8 mouse cellular contexts compared by ENCODE assay signal in genomic region chr17:29490713-29491581, GRCm38 (mm10). TPM values are rescaled to one million over a fixed set of nuclear protein-coding genes. Genes with fewer than 3 reads are reported as not detected.
DNase-seq lines count a peak whose midpoint lies in the region; ATAC-seq lines count a peak whose summit lies in the region.

TSS of gene Pim1 (plus strand) at chr17:29490753.

- DNase-seq in urinary bladder, adult 2 months (ENCODE audit: low spot score): no peak
- no peak for DNase-seq in urinary bladder, postnatal 10 days (ENCODE audit: low spot score)
- DNase-seq in gonadal fat pad, adult 2 months (ENCODE audit: low read depth): no peak
- DNase-seq in kidney, postnatal 10 days: peak; percentile 71
- DNase-seq in spleen, postnatal 36 days (ENCODE audit: low spot score in 2 of 2): peak; percentile 45 to 63
- DNase-seq in testis, postnatal 10 days (ENCODE audit: low spot score): no peak

- peak; percentile 20 for ATAC-seq in common myeloid progenitor, adult 5-6 weeks (replicated peaks; ENCODE audit: low read depth, poor library complexity, severe bottlenecking)
- ATAC-seq in megakaryocyte, adult 5-6 weeks (ENCODE audit: poor library complexity, severe bottlenecking): no peak

RNA-seq across cellular contexts. Expression of gene Pim1, which starts in this region (rescaled TPM):
- 21.2 and 24.4 TPM in 2 replicates for polyA plus RNA-seq in urinary bladder, adult 2 months (2012; rRNA removed)
- total RNA-seq in common myeloid progenitor, adult 5-6 weeks (2017): 205 and 249 TPM in 2 replicates
- 9.5 and 10.9 TPM in 2 replicates for polyA plus RNA-seq in gonadal fat pad, adult 2 months (2012; rRNA removed)
- total RNA-seq in megakaryocyte, adult 5-6 weeks (2015): 65.2 and 66.9 TPM in 2 replicates
- 155 and 168 TPM in 2 replicates for total RNA-seq in megakaryocyte, adult 5-6 weeks (2017)

Comparison
In these comparisons a context has a peak if more than half of its experiments do, and no peak if none do; other contexts are left out.
1. DNase-seq: peak in kidney, postnatal 10 days (single experiment) and spleen, postnatal 36 days (2 of 2); none in urinary bladder, adult 2 months (single experiment), urinary bladder, postnatal 10 days (single experiment), gonadal fat pad, adult 2 months (single experiment) and testis, postnatal 10 days (single experiment).